Mouse (Mus musculus): ENCODE data around the gene 4931428L18Rik. TPM values are rescaled to one million over a fixed set of nuclear protein-coding genes. Genes with fewer than 3 reads are reported as not detected.

4931428L18Rik gene
- polyA plus RNA-seq, 1 experiment from 2014 or later = not detected

Other genes with a start within 250 kb of the 4931428L18Rik start
- not detected in 2 replicates for gene AC153137.1, start 244.7 kb downstream of the 4931428L18Rik start, polyA plus RNA-seq (2016; fragmentation: Nextera tagmentation; extraction: Ambion mirVana)
- not detected in 2 replicates for gene Lgsn, start 46.3 kb downstream of the 4931428L18Rik start, polyA plus RNA-seq (2016; fragmentation: Nextera tagmentation; extraction: Ambion mirVana)
- not detected in 2 replicates for gene Pih1d3, start 154 bp upstream of the 4931428L18Rik start, polyA plus RNA-seq (2016; fragmentation: Nextera tagmentation; extraction: Ambion mirVana)

All from limb, embryonic 10.5 days (tissue).